Mouse (Mus musculus) heart, postnatal 0 days (tissue): Measurements from ENCODE around the gene Dlg2. TPM values are rescaled to one million over a fixed set of nuclear protein-coding genes. Genes with fewer than 3 reads are reported as not detected.

Source experiments
- ATAC-seq: fragments of 200-750 bp; cut with Nextera tagmentation; 2 replicates; pipeline ENCODE4 v1.8.0; 2017; ENCODE audit warnings: low read depth, moderate number of reproducible peaks, moderate library complexity; ENCODE audit not compliant: insufficient read depth
- DNase-seq: peaks from one replicate; pipeline ENCODE4 v3.0.0-alpha.2; 2016; ENCODE audit warnings: low spot score
- H3K27ac ChIP-seq: fragments of 300-500 bp; sonication (generic); 2 replicates; pipeline ENCODE4 v1.5.1; 2014; ENCODE audit warnings: low read depth, mild to moderate bottlenecking
- H3K27me3 ChIP-seq: fragments of 300-500 bp; sonication (generic); 2 replicates; pipeline ENCODE4 v1.6.1; 2014; ENCODE audit warnings: low read length, mixed read lengths; ENCODE audit not compliant: control insufficient read depth, insufficient read depth
- H3K36me3 ChIP-seq: fragments of 300-500 bp; sonication (generic); replicated peaks from 2 replicates; pipeline ENCODE4 v1.6.1; 2014; ENCODE audit warnings: low read length, mixed read lengths; ENCODE audit not compliant: control insufficient read depth, insufficient read depth
- H3K4me1 ChIP-seq: fragments of 300-500 bp; sonication (generic); 2 replicates; pipeline ENCODE4 v1.6.1; 2014; ENCODE audit warnings: antibody characterized with exemption; ENCODE audit not compliant: control insufficient read depth, insufficient read depth
- H3K4me2 ChIP-seq: fragments of 300-500 bp; sonication (generic); 2 replicates; pipeline ENCODE4 v1.6.1; 2014; ENCODE audit warnings: low read depth, mild to moderate bottlenecking, low read length, moderate library complexity
- H3K4me3 ChIP-seq: fragments of 300-500 bp; sonication (generic); 2 replicates; pipeline ENCODE4 v1.5.1; 2014; ENCODE audit warnings: low read depth, low read length
- H3K9ac ChIP-seq: fragments of 300-500 bp; sonication (generic); replicated peaks from 2 replicates; pipeline ENCODE4 v1.6.1; 2014; ENCODE audit warnings: low read depth, low read length, mixed read lengths
- H3K9me3 ChIP-seq: fragments of 300-500 bp; sonication (generic); replicated peaks from 2 replicates; pipeline ENCODE4 v1.6.1; 2016; ENCODE audit warnings: low read length; ENCODE audit not compliant: control insufficient read depth
- CTCF ChIP-seq: IDR thresholded peaks from 2 replicates; pipeline ENCODE4 v1.5.1; 2016; ENCODE audit warnings: antibody characterized with exemption, control low read depth, low read depth
- EP300 ChIP-seq: IDR thresholded peaks from 2 replicates; pipeline ENCODE4 v1.6.1; 2016; ENCODE audit warnings: antibody characterized with exemption, low read depth
- WGBS: fragments of 180-500 bp; shearing (Covaris S2); extraction: QIAGEN DNeasy Blood & Tissue Kit; methylation state at CpG from one replicate; pipeline ENCODE4 v1.1.7; 2014; 5-methylcytosine and 5-hydroxymethylcytosine counted together
- polyA plus RNA-seq: library from polyadenylated mRNA; unstranded; fragments of >200 nt; fragmentation: Nextera tagmentation; extraction: Ambion mirVana; gene quantifications from 2 replicates; pipeline ENCODE4 v1.2.1, GENCODE M21; 2015
- total RNA-seq: library from RNA; depleted of rRNA; stranded (reverse); fragments of >200 nt; gene quantifications from 2 replicates; pipeline ENCODE4 v1.2.3, GENCODE M21; 2014; ENCODE audit warnings: low replicate concordance

Dlg2 gene
- total and polyA plus RNA-seq, 2 experiments from 2014 or later, result 1.3 to 2.3 TPM

- TF ChIP-seq EP300, result no peak
- no peak for TF ChIP-seq CTCF
- Histone ChIP-seq H3K9me3 (no peaks in the 10 kb centered on the region), H3K4me2 (no peak overlapping the region), H3K4me3 (no peak overlapping the region), H3K4me1 (no peaks in the 10 kb centered on the region), H3K36me3 (no peaks in the 10 kb centered on the region), H3K27me3 (no peaks in the 10 kb centered on the region), H3K27ac (no peak overlapping the region), H3K9ac (no peak overlapping the region)
- no peak for DNase-seq
- WGBS, result 85% methylated on average over 2 of the region's 2 CpGs
- ATAC-seq, result no peak
Measured at GRCm38 (mm10) chr7:91962956-91963355, 1486.5 kb downstream of the Dlg2 start.

GRCm38 (mm10) chr7:91972970-91973369 is 1496.5 kb downstream of the Dlg2 start:
- TF ChIP-seq CTCF, result no peak
- no peak for TF ChIP-seq EP300
- 47% methylated on average over 1 of the region's 1 CpGs for WGBS
- Histone ChIP-seq H3K36me3 (no peaks in the 10 kb centered on the region), H3K9me3 (no peaks in the 10 kb centered on the region), H3K27ac (no peak overlapping the region), H3K4me3 (no peak overlapping the region), H3K4me1 (no peaks in the 10 kb centered on the region), H3K9ac (no peak overlapping the region), H3K4me2 (no peak overlapping the region), H3K27me3 (no peaks in the 10 kb centered on the region)
- ATAC-seq (no peak), DNase-seq (no peak)

- WGBS, result 77% methylated on average over 5 of the region's 5 CpGs
- Histone ChIP-seq H3K9me3 (no peaks in the 10 kb centered on the region), H3K9ac (no peak overlapping the region), H3K4me3 (no peak overlapping the region), H3K27ac (no peak overlapping the region), H3K4me1 (no peaks in the 10 kb centered on the region), H3K36me3 (no peaks in the 10 kb centered on the region), H3K27me3 (no peaks in the 10 kb centered on the region), H3K4me2 (no peak overlapping the region)
- TF ChIP-seq EP300, result no peak
- no peak for TF ChIP-seq CTCF
- ATAC-seq (no peak), DNase-seq (no peak)
Measured at GRCm38 (mm10) chr7:92003769-92004455, 1527.4 kb downstream of the Dlg2 start.

- no peak overlapping the region for H3K9ac ChIP-seq
- H3K4me3 ChIP-seq, result no peak overlapping the region
- TF ChIP-seq EP300, result no peak
- TF ChIP-seq CTCF, result no peak
- no peaks in the 10 kb centered on the region for H3K9me3 ChIP-seq
- H3K4me2 ChIP-seq, result no peak overlapping the region
- ATAC-seq, result no peak
- no peaks in the 10 kb centered on the region for H3K4me1 ChIP-seq
- WGBS, result 60% methylated on average over 4 of the region's 4 CpGs
- DNase-seq, result no peak
- H3K36me3 ChIP-seq, result no peaks in the 10 kb centered on the region
- no peaks in the 10 kb centered on the region for H3K27me3 ChIP-seq
- no peak overlapping the region for H3K27ac ChIP-seq
Measured at GRCm38 (mm10) chr7:92005681-92006425, 1529.4 kb downstream of the Dlg2 start.

GRCm38 (mm10) chr7:92008702-92009101 is 1532.2 kb downstream of the Dlg2 start:
- no peaks in the 10 kb centered on the region for H3K4me1 ChIP-seq
- H3K36me3 ChIP-seq, result no peaks in the 10 kb centered on the region
- WGBS, result 76% methylated on average over 1 of the region's 1 CpGs
- H3K27ac ChIP-seq, result no peak overlapping the region
- ATAC-seq (no peak), DNase-seq (no peak)
- H3K9me3 ChIP-seq, result no peaks in the 10 kb centered on the region
- no peak overlapping the region for H3K9ac ChIP-seq
- TF ChIP-seq EP300, result no peak
- no peak for TF ChIP-seq CTCF
- no peak overlapping the region for H3K4me3 ChIP-seq
- no peaks in the 10 kb centered on the region for H3K27me3 ChIP-seq
- H3K4me2 ChIP-seq, result no peak overlapping the region

- no peak overlapping the region for H3K9ac ChIP-seq
- no peaks in the 10 kb centered on the region for H3K27me3 ChIP-seq
- DNase-seq, result no peak
- no peak overlapping the region for H3K4me3 ChIP-seq
- 48% methylated on average over 1 of the region's 1 CpGs for WGBS
- H3K36me3 ChIP-seq, result no peaks in the 10 kb centered on the region
- no peak overlapping the region for H3K27ac ChIP-seq
- H3K4me1 ChIP-seq, result no peaks in the 10 kb centered on the region
- H3K4me2 ChIP-seq, result no peak overlapping the region
- H3K9me3 ChIP-seq, result no peaks in the 10 kb centered on the region
- TF ChIP-seq EP300 (no peak), CTCF (no peak)
- no peak for ATAC-seq
Measured at GRCm38 (mm10) chr7:92024928-92025327, 1548.5 kb downstream of the Dlg2 start.
